Mouse (Mus musculus) brain, embryonic 14.5 days (tissue): ENCODE measurements around the gene Ppox.

Experiments used
- CTCF ChIP-seq: fragments of 200-500 bp; IDR thresholded peaks from 2 replicates; pipeline ENCODE4 v1.5.1; 2012; ENCODE audit warnings: inconsistent platforms, mild to moderate bottlenecking, moderate library complexity, borderline replicate concordance; ENCODE audit not compliant: insufficient read depth, insufficient read length; ENCODE audit errors: extremely low read depth
- POLR2A ChIP-seq: fragments of 200-500 bp; IDR thresholded peaks from 2 replicates; pipeline ENCODE4 v1.6.1; 2012; ENCODE audit warnings: mild to moderate bottlenecking, inconsistent platforms, borderline replicate concordance; ENCODE audit not compliant: poor library complexity, insufficient read depth, insufficient read length, severe bottlenecking; ENCODE audit errors: extremely low read depth

GRCm38 (mm10) chr1:171279012-171279705, 1.8 kb downstream of the Ppox start:
- TF ChIP-seq CTCF (no peak), POLR2A (no peak)
